Mouse (Mus musculus): ENCODE measurements around the gene Pcbp2. TPM values are rescaled to one million over a fixed set of nuclear protein-coding genes. Genes with fewer than 3 reads are reported as not detected.

Gene Pcbp2
- polyA plus RNA-seq, 1 experiment = 264 TPM

GRCm38 (mm10) chr15:102517631-102517975, 47.3 kb downstream of the Pcbp2 start:
- no peaks in the 10 kb centered on the region; the same call in 1 of the 2 replicates for H3K4me1 ChIP-seq (ENCODE audit: control insufficient read depth, insufficient read depth, low read length)
- 0% methylated on average over 10 of the region's 10 CpGs for WGBS
- peak overlapping the region; percentile 78 for H3K4me3 ChIP-seq (replicated peaks; ENCODE audit: control insufficient read depth, low read depth, low read length)
- H3K27ac ChIP-seq (ENCODE audit: control insufficient read depth, insufficient read depth, low read depth, low read length, poor library complexity) = no peak overlapping the region
- TF ChIP-seq CTCF (IDR thresholded peaks at IDR 0.05; ENCODE audit: control insufficient read depth, insufficient read depth, low read length) (no peak), POLR2A (IDR thresholded peaks at IDR 0.05; ENCODE audit: borderline replicate concordance, control insufficient read depth, low read depth, low read length) (no peak)

GRCm38 (mm10) chr15:102517976-102518858, 47.9 kb downstream of the Pcbp2 start, which contains the start of gene Tarbp2:
Gene Tarbp2 (plus strand): TSS chr15:102518192.
- under 1% methylated on average over 60 of the region's 60 CpGs for WGBS
- no peaks in the 10 kb centered on the region; the same call in 1 of the 2 replicates for H3K4me1 ChIP-seq (ENCODE audit: control insufficient read depth, insufficient read depth, low read length)

GRCm38 (mm10) chr15:102518859-102519201, 48.5 kb downstream of the Pcbp2 start:
- TF ChIP-seq POLR2A (IDR thresholded peaks at IDR 0.05; ENCODE audit: borderline replicate concordance, control insufficient read depth, low read depth, low read length) = no peak
- TF ChIP-seq CTCF (IDR thresholded peaks at IDR 0.05; ENCODE audit: control insufficient read depth, insufficient read depth, low read length) = no peak
- H3K4me1 ChIP-seq (ENCODE audit: control insufficient read depth, insufficient read depth, low read length) = no peaks in the 10 kb centered on the region; the same call in 1 of the 2 replicates
- WGBS = under 1% methylated on average over 9 of the region's 9 CpGs

More at GRCm38 (mm10) chr15:102517976-102518858, 47.9 kb downstream of the Pcbp2 start, which contains the start of gene Tarbp2:
- TF ChIP-seq POLR2A (IDR thresholded peaks at IDR 0.05; ENCODE audit: borderline replicate concordance, control insufficient read depth, low read depth, low read length) = peak; percentile 75; the same call in 1 of the 2 replicates
- TF ChIP-seq CTCF (IDR thresholded peaks at IDR 0.05; ENCODE audit: control insufficient read depth, insufficient read depth, low read length) = peak; percentile 10; the same call in 1 of the 2 replicates
- peak within 1 kb of the TSS; percentile 94 for H3K27ac ChIP-seq (ENCODE audit: control insufficient read depth, insufficient read depth, low read depth, low read length, poor library complexity)
- peak within 1 kb of the TSS; percentile 80 for H3K4me3 ChIP-seq (replicated peaks; ENCODE audit: control insufficient read depth, low read depth, low read length)

DNA sequence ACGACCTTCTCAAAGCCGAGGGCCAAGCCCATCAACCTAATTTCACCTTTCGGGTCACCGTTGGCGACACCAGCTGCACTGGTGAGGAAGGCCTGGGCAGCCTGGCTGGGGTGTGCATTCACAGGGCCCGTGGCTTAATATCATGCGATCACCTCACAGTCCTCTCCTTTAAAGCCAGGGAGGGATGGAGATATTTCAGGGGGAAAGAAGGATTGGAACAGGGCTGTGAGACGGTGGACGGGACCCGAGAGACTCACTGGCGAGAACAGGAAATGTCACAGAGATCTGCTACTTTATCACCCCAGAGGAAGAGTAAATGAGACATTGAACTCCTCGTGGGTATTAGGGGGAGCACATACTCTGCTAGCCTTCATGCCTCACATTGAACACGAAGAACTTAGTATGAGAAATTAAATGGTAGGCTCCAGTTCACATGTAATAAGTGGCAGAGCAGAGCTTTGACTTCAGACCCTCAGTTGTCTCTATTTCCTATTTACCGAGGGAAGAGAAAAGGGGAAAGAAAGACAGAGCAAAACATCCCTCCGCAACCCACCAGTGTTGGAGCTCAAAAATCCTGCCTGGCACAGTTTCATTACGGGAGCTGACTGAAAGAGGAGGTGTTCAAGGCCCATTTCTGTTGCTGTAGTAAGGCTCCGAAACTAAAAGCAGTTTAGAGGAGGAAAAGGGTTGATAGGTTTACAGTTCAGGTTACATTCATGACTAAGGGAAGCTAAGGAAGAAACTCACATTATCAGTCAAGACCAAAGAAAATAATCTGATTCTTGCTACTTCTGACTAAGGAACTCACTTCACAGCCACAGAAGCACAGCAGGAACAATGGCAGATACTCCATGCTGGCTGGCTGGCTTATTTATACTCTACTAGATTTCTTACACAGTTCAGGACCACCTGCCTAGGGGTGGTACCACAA, 49.1 kb downstream of the Pcbp2 start:
- Histone ChIP-seq H3K27ac (ENCODE audit: control insufficient read depth, insufficient read depth, low read depth, low read length, poor library complexity) (peak overlapping the region; percentile 94; the same call in 1 of the 2 replicates), H3K4me3 (replicated peaks; ENCODE audit: control insufficient read depth, low read depth, low read length) (peak overlapping the region; percentile 80), H3K4me1 (ENCODE audit: control insufficient read depth, insufficient read depth, low read length) (no peaks in the 10 kb centered on the region; the same call in 1 of the 2 replicates)
- 15% methylated on average over 17 of the region's 17 CpGs for WGBS
- TF ChIP-seq CTCF (IDR thresholded peaks at IDR 0.05; ENCODE audit: control insufficient read depth, insufficient read depth, low read length) (no peak), POLR2A (IDR thresholded peaks at IDR 0.05; ENCODE audit: borderline replicate concordance, control insufficient read depth, low read depth, low read length) (no peak)

More at GRCm38 (mm10) chr15:102518859-102519201, 48.5 kb downstream of the Pcbp2 start:
- peak overlapping the region; percentile 94 for H3K27ac ChIP-seq (ENCODE audit: control insufficient read depth, insufficient read depth, low read depth, low read length, poor library complexity)
- H3K4me3 ChIP-seq (replicated peaks; ENCODE audit: control insufficient read depth, low read depth, low read length) = peak overlapping the region; percentile 80

DNA sequence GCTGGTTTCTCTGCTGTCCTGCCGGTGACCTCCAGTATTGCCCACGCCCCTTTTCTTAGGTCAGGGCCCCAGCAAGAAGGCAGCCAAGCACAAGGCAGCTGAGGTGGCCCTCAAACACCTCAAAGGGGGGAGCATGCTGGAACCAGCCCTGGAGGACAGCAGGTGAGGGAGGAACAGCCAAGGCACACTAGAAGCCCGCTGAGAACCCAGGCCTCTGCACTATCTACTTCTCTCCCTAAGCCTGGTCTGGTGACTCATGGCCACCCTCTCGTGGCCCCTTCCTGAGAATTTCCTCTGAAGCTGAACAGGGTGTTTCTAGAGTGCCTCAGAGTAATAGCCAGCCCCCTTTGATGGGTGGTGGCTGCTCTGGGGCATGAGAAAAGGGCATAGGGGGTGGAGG, 50.1 kb downstream of the Pcbp2 start:
- Histone ChIP-seq H3K4me3 (replicated peaks; ENCODE audit: control insufficient read depth, low read depth, low read length) (no peak overlapping the region), H3K27ac (ENCODE audit: control insufficient read depth, insufficient read depth, low read depth, low read length, poor library complexity) (no peak overlapping the region), H3K4me1 (ENCODE audit: control insufficient read depth, insufficient read depth, low read length) (no peaks in the 10 kb centered on the region; the same call in 1 of the 2 replicates)
- no peak for TF ChIP-seq POLR2A (IDR thresholded peaks at IDR 0.05; ENCODE audit: borderline replicate concordance, control insufficient read depth, low read depth, low read length)
- TF ChIP-seq CTCF (IDR thresholded peaks at IDR 0.05; ENCODE audit: control insufficient read depth, insufficient read depth, low read length) = no peak
- 28% methylated on average over 4 of the region's 4 CpGs for WGBS

GRCm38 (mm10) chr15:102521480-102521879, 51.1 kb downstream of the Pcbp2 start:
- no peak for TF ChIP-seq CTCF (IDR thresholded peaks at IDR 0.05; ENCODE audit: control insufficient read depth, insufficient read depth, low read length)
- TF ChIP-seq POLR2A (IDR thresholded peaks at IDR 0.05; ENCODE audit: borderline replicate concordance, control insufficient read depth, low read depth, low read length) = no peak

GRCm38 (mm10) chr15:102524892-102525485, 54.6 kb downstream of the Pcbp2 start, which contains the start of gene Npff:
Gene Npff (minus strand): TSS chr15:102524942.
- H3K27ac ChIP-seq (ENCODE audit: control insufficient read depth, insufficient read depth, low read depth, low read length, poor library complexity) = 0 out of 2 replicates have a peak within 1 kb of the TSS, but pooled peaks have one; percentile 17
- no peak within 1 kb of the TSS for H3K4me3 ChIP-seq (replicated peaks; ENCODE audit: control insufficient read depth, low read depth, low read length)
- no peaks in the 10 kb centered on the region for H3K4me1 ChIP-seq (ENCODE audit: control insufficient read depth, insufficient read depth, low read length)
- 22% methylated on average over 3 of the region's 3 CpGs for WGBS
- peak; percentile 94 for TF ChIP-seq CTCF (IDR thresholded peaks at IDR 0.05; ENCODE audit: control insufficient read depth, insufficient read depth, low read length)
- TF ChIP-seq POLR2A (IDR thresholded peaks at IDR 0.05; ENCODE audit: borderline replicate concordance, control insufficient read depth, low read depth, low read length) = no peak

More at GRCm38 (mm10) chr15:102521480-102521879, 51.1 kb downstream of the Pcbp2 start:
- no peaks in the 10 kb centered on the region for H3K4me1 ChIP-seq (ENCODE audit: control insufficient read depth, insufficient read depth, low read length)
- WGBS = 76% methylated on average over 4 of the region's 4 CpGs
- no peak overlapping the region for H3K4me3 ChIP-seq (replicated peaks; ENCODE audit: control insufficient read depth, low read depth, low read length)
- no peak overlapping the region for H3K27ac ChIP-seq (ENCODE audit: control insufficient read depth, insufficient read depth, low read depth, low read length, poor library complexity)
